Mouse (Mus musculus) CD4-positive naive resting alpha-beta T cell, adult 57 days (primary cell): ENCODE measurements around the gene Gje1. TPM values are rescaled to one million over a fixed set of nuclear protein-coding genes. Genes with fewer than 3 reads are reported as not detected.

Experiments
- total RNA-seq: library from RNA; stranded (reverse); gene quantifications from one replicate; pipeline ENCODE4 v1.2.4, GENCODE M21; 2023

Gene Gje1
- total RNA-seq: 0.80 TPM

GRCm38 (mm10) chr10:14718114-14718513, at the start of gene Gje1:
Gje1 (minus strand) TSS chr10:14718214.

GRCm38 (mm10) chr10:14705072-14706066, 12.6 kb downstream of the Gje1 start, which contains the start of the genes Vta1 and Nmbr:
Vta1 (minus strand) TSS chr10:14705560.
Nmbr (plus strand) TSS chr10:14705591.

Other genes starting within 250 kb of the Gje1 start
- 0.12 TPM for gene Adgrg6, start 172.6 kb downstream of the Gje1 start, total RNA-seq
- gene Vta1, start 12.7 kb downstream of the Gje1 start, total RNA-seq: 50.5 TPM
- gene Nmbr, start 12.6 kb downstream of the Gje1 start, total RNA-seq: not detected